Mouse (Mus musculus): Measurements from ENCODE around the gene Kdm6b. TPM values are rescaled to one million over a fixed set of nuclear protein-coding genes. Genes with fewer than 3 reads are reported as not detected.

Kdm6b gene
- polyA plus RNA-seq, 2 experiments = 23.7 to 31.4 TPM

- no peak for ATAC-seq (ENCODE audit: low FRiP score, low read depth)
- WGBS = 53% methylated on average over 7 of the region's 7 CpGs
- H3K27me3 ChIP-seq (ENCODE audit: control insufficient read depth, insufficient read depth, low read length) = no peaks in the 10 kb centered on the region
- H3K4me1 ChIP-seq (ENCODE audit: control insufficient read depth, insufficient read depth, low read length) = peaks cover 46% of the 10 kb centered on the region
- H3K4me2 ChIP-seq (replicated peaks; ENCODE audit: low read depth, low read length, severe bottlenecking) = peak overlapping the region; percentile 81
- 0 out of 2 replicates have a peak overlapping the region, but pooled peaks have one; percentile 28 for H3K9ac ChIP-seq (ENCODE audit: low read depth, low read length, severe bottlenecking)
- H3K4me3 ChIP-seq (replicated peaks; ENCODE audit: low read length) = peak overlapping the region; percentile 76
- no peaks in the 10 kb centered on the region for H3K9me3 ChIP-seq (ENCODE audit: control insufficient read depth, low read length)
- peaks cover 28% of the 10 kb centered on the region for H3K36me3 ChIP-seq (ENCODE audit: control insufficient read depth, insufficient read depth, low read length)
- TF ChIP-seq POLR2A (IDR thresholded peaks at IDR 0.05; ENCODE audit: borderline replicate concordance, extremely low read depth, insufficient read depth, insufficient read length) = no peak
- no peak overlapping the region for H3K27ac ChIP-seq (replicated peaks; ENCODE audit: low read depth, low read length)
- DNase-seq (ENCODE audit: low spot score) = no peak
Measured at GRCm38 (mm10) chr11:69412548-69412947, 927 bp downstream of the Kdm6b start.

DNA sequence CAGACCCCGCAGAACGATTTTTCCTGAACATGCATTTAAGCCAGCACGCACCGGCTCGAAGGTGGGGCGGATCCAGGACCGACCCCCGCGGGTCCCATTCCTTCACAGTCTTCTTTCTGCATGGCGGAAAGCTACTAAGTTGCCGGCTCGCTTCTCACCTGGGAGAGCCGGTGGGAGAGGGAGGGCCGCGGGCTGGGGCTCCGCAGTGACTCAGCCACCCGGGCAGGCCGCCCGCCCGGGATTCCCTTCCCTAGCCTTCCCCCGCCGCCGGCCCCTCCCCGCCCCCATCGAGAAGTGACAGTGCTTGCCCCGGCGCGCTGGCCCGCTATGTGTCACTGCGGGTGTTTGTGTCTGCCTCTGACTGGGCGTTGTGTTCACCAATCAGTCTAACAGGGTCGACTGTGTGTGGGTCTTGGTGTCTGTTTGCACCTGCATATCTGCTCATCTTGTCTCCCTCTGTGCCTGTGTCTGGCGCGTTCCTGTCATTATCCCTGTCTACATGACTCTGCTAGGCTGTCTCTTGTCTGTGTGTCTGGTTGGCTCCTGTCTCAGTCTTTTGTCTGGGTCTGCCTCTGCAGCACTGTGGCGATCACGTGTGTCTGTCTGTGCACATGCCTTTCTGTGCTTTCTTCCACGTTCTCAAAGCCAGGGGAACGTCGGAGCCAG, 1.8 kb downstream of the Kdm6b start:
- Histone ChIP-seq H3K4me1 (ENCODE audit: control insufficient read depth, insufficient read depth, low read length) (peaks cover 40% of the 10 kb centered on the region), H3K9me3 (ENCODE audit: control insufficient read depth, low read length) (no peaks in the 10 kb centered on the region), H3K9ac (ENCODE audit: low read depth, low read length, severe bottlenecking) (peak overlapping the region; percentile 81), H3K4me3 (replicated peaks; ENCODE audit: low read length) (peak overlapping the region; percentile 76), H3K36me3 (ENCODE audit: control insufficient read depth, insufficient read depth, low read length) (peaks cover 37% of the 10 kb centered on the region), H3K27me3 (ENCODE audit: control insufficient read depth, insufficient read depth, low read length) (no peaks in the 10 kb centered on the region), H3K27ac (replicated peaks; ENCODE audit: low read depth, low read length) (peak overlapping the region; percentile 92), H3K4me2 (replicated peaks; ENCODE audit: low read depth, low read length, severe bottlenecking) (peak overlapping the region; percentile 81)
- no peak for ATAC-seq (ENCODE audit: low FRiP score, low read depth)
- DNase-seq (ENCODE audit: low spot score) = peak; percentile 59
- WGBS = under 1% methylated on average over 34 of the region's 39 CpGs
- TF ChIP-seq POLR2A (IDR thresholded peaks at IDR 0.05; ENCODE audit: borderline replicate concordance, extremely low read depth, insufficient read depth, insufficient read length) = no peak

DNA sequence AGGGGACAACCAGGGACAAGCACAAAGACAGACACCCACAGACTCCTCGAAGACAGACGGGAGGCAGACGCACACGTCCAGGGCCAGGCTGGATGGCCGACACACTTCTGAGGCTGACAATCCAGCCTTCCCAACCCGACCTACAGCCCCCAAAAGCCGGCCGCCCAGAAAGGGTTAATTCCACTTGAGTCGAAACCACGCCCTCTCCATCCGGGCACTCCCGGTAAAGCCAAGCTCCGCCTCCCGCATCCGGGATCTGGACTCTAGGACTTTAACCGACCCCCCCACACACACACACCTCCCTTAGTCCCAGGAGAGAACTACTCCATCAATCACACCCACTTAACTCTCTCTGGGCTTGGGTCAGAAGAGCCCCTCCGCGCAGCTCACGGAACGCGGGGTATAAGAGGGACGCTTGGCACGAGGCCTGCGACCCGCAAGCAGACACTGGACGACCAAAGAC, 2.4 kb downstream of the Kdm6b start:
- ATAC-seq (ENCODE audit: low FRiP score, low read depth) (peak; percentile 58), DNase-seq (ENCODE audit: low spot score) (peak; percentile 98)
- Histone ChIP-seq H3K27me3 (ENCODE audit: control insufficient read depth, insufficient read depth, low read length) (no peaks in the 10 kb centered on the region), H3K36me3 (ENCODE audit: control insufficient read depth, insufficient read depth, low read length) (peaks cover 43% of the 10 kb centered on the region), H3K9ac (ENCODE audit: low read depth, low read length, severe bottlenecking) (peak overlapping the region; percentile 81), H3K4me3 (replicated peaks; ENCODE audit: low read length) (peak overlapping the region; percentile 76), H3K27ac (replicated peaks; ENCODE audit: low read depth, low read length) (peak overlapping the region; percentile 92), H3K4me1 (ENCODE audit: control insufficient read depth, insufficient read depth, low read length) (peaks cover 38% of the 10 kb centered on the region), H3K4me2 (replicated peaks; ENCODE audit: low read depth, low read length, severe bottlenecking) (peak overlapping the region; percentile 81), H3K9me3 (ENCODE audit: control insufficient read depth, low read length) (no peaks in the 10 kb centered on the region)
- under 1% methylated on average over 26 of the region's 26 CpGs for WGBS
- TF ChIP-seq POLR2A (IDR thresholded peaks at IDR 0.05; ENCODE audit: borderline replicate concordance, extremely low read depth, insufficient read depth, insufficient read length) = no peak

GRCm38 (mm10) chr11:69410310-69411072, 3.0 kb downstream of the Kdm6b start:
- peak overlapping the region; percentile 81 for H3K9ac ChIP-seq (ENCODE audit: low read depth, low read length, severe bottlenecking)
- 3% methylated on average over 40 of the region's 41 CpGs for WGBS
- peak overlapping the region; percentile 81 for H3K4me2 ChIP-seq (replicated peaks; ENCODE audit: low read depth, low read length, severe bottlenecking)
- H3K9me3 ChIP-seq (ENCODE audit: control insufficient read depth, low read length) = no peaks in the 10 kb centered on the region
- H3K4me1 ChIP-seq (ENCODE audit: control insufficient read depth, insufficient read depth, low read length) = peaks cover 38% of the 10 kb centered on the region
- TF ChIP-seq POLR2A (IDR thresholded peaks at IDR 0.05; ENCODE audit: borderline replicate concordance, extremely low read depth, insufficient read depth, insufficient read length) = no peak
- DNase-seq (ENCODE audit: low spot score) (no peak), ATAC-seq (ENCODE audit: low FRiP score, low read depth) (peak; percentile 5)
- no peaks in the 10 kb centered on the region for H3K27me3 ChIP-seq (ENCODE audit: control insufficient read depth, insufficient read depth, low read length)
- peaks cover 49% of the 10 kb centered on the region for H3K36me3 ChIP-seq (ENCODE audit: control insufficient read depth, insufficient read depth, low read length)
- peak overlapping the region; percentile 76 for H3K4me3 ChIP-seq (replicated peaks; ENCODE audit: low read length)
- peak overlapping the region; percentile 92 for H3K27ac ChIP-seq (replicated peaks; ENCODE audit: low read depth, low read length)

DNA sequence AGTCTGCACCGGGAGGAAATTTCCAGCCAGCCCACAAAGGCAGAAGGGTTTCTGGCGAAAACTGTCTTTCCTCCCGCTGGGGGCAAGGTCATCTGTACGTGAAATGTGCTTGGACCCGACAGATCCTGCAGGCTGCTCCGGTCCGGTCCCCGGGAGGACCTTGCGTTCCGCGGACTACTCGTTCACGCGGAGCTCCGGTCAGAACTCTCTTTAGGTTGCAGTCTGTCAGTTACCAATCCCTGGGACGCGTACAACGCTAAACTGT, 3.5 kb downstream of the Kdm6b start:
- DNase-seq (ENCODE audit: low spot score) (no peak), ATAC-seq (ENCODE audit: low FRiP score, low read depth) (no peak)
- H3K27ac ChIP-seq (replicated peaks; ENCODE audit: low read depth, low read length) = peak overlapping the region; percentile 92
- peak overlapping the region; percentile 81 for H3K4me2 ChIP-seq (replicated peaks; ENCODE audit: low read depth, low read length, severe bottlenecking)
- no peaks in the 10 kb centered on the region for H3K27me3 ChIP-seq (ENCODE audit: control insufficient read depth, insufficient read depth, low read length)
- H3K9ac ChIP-seq (ENCODE audit: low read depth, low read length, severe bottlenecking) = peak overlapping the region; percentile 81
- no peaks in the 10 kb centered on the region for H3K9me3 ChIP-seq (ENCODE audit: control insufficient read depth, low read length)
- peaks cover 38% of the 10 kb centered on the region for H3K4me1 ChIP-seq (ENCODE audit: control insufficient read depth, insufficient read depth, low read length)
- H3K36me3 ChIP-seq (ENCODE audit: control insufficient read depth, insufficient read depth, low read length) = peaks cover 54% of the 10 kb centered on the region
- 2% methylated on average over 18 of the region's 18 CpGs for WGBS
- H3K4me3 ChIP-seq (replicated peaks; ENCODE audit: low read length) = peak overlapping the region; percentile 76
- TF ChIP-seq POLR2A (IDR thresholded peaks at IDR 0.05; ENCODE audit: borderline replicate concordance, extremely low read depth, insufficient read depth, insufficient read length) = no peak
